Mouse (Mus musculus): ENCODE measurements at regions not wholly inside any gene's neighbourhood (a gene's known extent, or its start where the extent isn't known, plus 50 kb on each side); places are given as distances from the start of the nearest gene placed in this dataset.

- H3K79me2 ChIP-seq (ENCODE audit: control insufficient read depth, insufficient read depth, low read length) = no peaks in the 10 kb centered on the region
- no peak overlapping the region for H3K9ac ChIP-seq (ENCODE audit: low read depth, low read length)
- TF ChIP-seq CTCF (IDR thresholded peaks at IDR 0.05; ENCODE audit: low read depth, low read length) = no peak
- no peaks in the 10 kb centered on the region for H3K4me1 ChIP-seq (ENCODE audit: control insufficient read depth, insufficient read depth, low read length)
- 71% methylated on average over 7 of the region's 7 CpGs for WGBS
- H3K27ac ChIP-seq (replicated peaks; ENCODE audit: insufficient read depth, low read depth, low read length) = no peak overlapping the region
- H3K4me3 ChIP-seq (ENCODE audit: insufficient read depth, low read depth, low read length) = no peak overlapping the region
- H3K27me3 ChIP-seq (ENCODE audit: control insufficient read depth, insufficient read depth, low read length) = no peaks in the 10 kb centered on the region
- DNase-seq (ENCODE audit: extremely low read depth, low read depth, low spot score) = no peak
- no peaks in the 10 kb centered on the region for H3K36me3 ChIP-seq (ENCODE audit: control insufficient read depth, insufficient read depth, low read length)
Measured at GRCm38 (mm10) chr2:133460814-133461213, 91.1 kb upstream of the Bmp2 start.

GRCm38 (mm10) chr2:133462378-133462777, 89.6 kb upstream of the Bmp2 start:
- Histone ChIP-seq H3K9ac (ENCODE audit: low read depth, low read length) (no peak overlapping the region), H3K4me1 (ENCODE audit: control insufficient read depth, insufficient read depth, low read length) (no peaks in the 10 kb centered on the region), H3K36me3 (ENCODE audit: control insufficient read depth, insufficient read depth, low read length) (no peaks in the 10 kb centered on the region), H3K79me2 (ENCODE audit: control insufficient read depth, insufficient read depth, low read length) (no peaks in the 10 kb centered on the region), H3K27ac (replicated peaks; ENCODE audit: insufficient read depth, low read depth, low read length) (no peak overlapping the region), H3K27me3 (ENCODE audit: control insufficient read depth, insufficient read depth, low read length) (no peaks in the 10 kb centered on the region), H3K4me3 (ENCODE audit: insufficient read depth, low read depth, low read length) (no peak overlapping the region)
- DNase-seq (ENCODE audit: extremely low read depth, low read depth, low spot score) = no peak
- 88% methylated on average over 2 of the region's 2 CpGs for WGBS
- no peak for TF ChIP-seq CTCF (IDR thresholded peaks at IDR 0.05; ENCODE audit: low read depth, low read length)
- TF ChIP-seq POLR2A (IDR thresholded peaks at IDR 0.05; ENCODE audit: extremely low read depth, insufficient read depth, low read length) = no peak

- WGBS = 70% methylated on average over 9 of the region's 9 CpGs
- peak; percentile 6 for DNase-seq (ENCODE audit: extremely low read depth, low read depth, low spot score)
- Histone ChIP-seq H3K4me1 (ENCODE audit: control insufficient read depth, insufficient read depth, low read length) (no peaks in the 10 kb centered on the region), H3K36me3 (ENCODE audit: control insufficient read depth, insufficient read depth, low read length) (no peaks in the 10 kb centered on the region), H3K4me3 (ENCODE audit: insufficient read depth, low read depth, low read length) (no peak overlapping the region), H3K27ac (replicated peaks; ENCODE audit: insufficient read depth, low read depth, low read length) (peak overlapping the region; percentile 51; the same call in 1 of the 2 replicates), H3K9ac (ENCODE audit: low read depth, low read length) (no peak overlapping the region), H3K79me2 (ENCODE audit: control insufficient read depth, insufficient read depth, low read length) (no peaks in the 10 kb centered on the region), H3K27me3 (ENCODE audit: control insufficient read depth, insufficient read depth, low read length) (no peaks in the 10 kb centered on the region)
- no peak for TF ChIP-seq CTCF (IDR thresholded peaks at IDR 0.05; ENCODE audit: low read depth, low read length)
- TF ChIP-seq POLR2A (IDR thresholded peaks at IDR 0.05; ENCODE audit: extremely low read depth, insufficient read depth, low read length) = no peak
Measured at GRCm38 (mm10) chr2:133467170-133468168, 84.5 kb upstream of the Bmp2 start.

GRCm38 (mm10) chr2:133472966-133473744, 78.8 kb upstream of the Bmp2 start:
- H3K36me3 ChIP-seq (ENCODE audit: control insufficient read depth, insufficient read depth, low read length) = no peaks in the 10 kb centered on the region
- no peak for TF ChIP-seq CTCF (IDR thresholded peaks at IDR 0.05; ENCODE audit: low read depth, low read length)
- no peak for TF ChIP-seq POLR2A (IDR thresholded peaks at IDR 0.05; ENCODE audit: extremely low read depth, insufficient read depth, low read length)
- no peak overlapping the region for H3K9ac ChIP-seq (ENCODE audit: low read depth, low read length)
- DNase-seq (ENCODE audit: extremely low read depth, low read depth, low spot score) = no peak
- no peaks in the 10 kb centered on the region; the same call in 1 of the 2 replicates for H3K4me1 ChIP-seq (ENCODE audit: control insufficient read depth, insufficient read depth, low read length)
- WGBS = 76% methylated on average over 5 of the region's 5 CpGs
- no peaks in the 10 kb centered on the region for H3K79me2 ChIP-seq (ENCODE audit: control insufficient read depth, insufficient read depth, low read length)
- H3K27ac ChIP-seq (replicated peaks; ENCODE audit: insufficient read depth, low read depth, low read length) = no peak overlapping the region
- H3K4me3 ChIP-seq (ENCODE audit: insufficient read depth, low read depth, low read length) = no peak overlapping the region
- no peaks in the 10 kb centered on the region for H3K27me3 ChIP-seq (ENCODE audit: control insufficient read depth, insufficient read depth, low read length)

- H3K9ac ChIP-seq (ENCODE audit: low read depth, low read length) = no peak overlapping the region
- H3K4me3 ChIP-seq (ENCODE audit: insufficient read depth, low read depth, low read length) = no peak overlapping the region
- no peaks in the 10 kb centered on the region; the same call in 1 of the 2 replicates for H3K4me1 ChIP-seq (ENCODE audit: control insufficient read depth, insufficient read depth, low read length)
- no peaks in the 10 kb centered on the region for H3K79me2 ChIP-seq (ENCODE audit: control insufficient read depth, insufficient read depth, low read length)
- WGBS = 100% methylated on average over 1 of the region's 1 CpGs
- no peaks in the 10 kb centered on the region for H3K36me3 ChIP-seq (ENCODE audit: control insufficient read depth, insufficient read depth, low read length)
- H3K27me3 ChIP-seq (ENCODE audit: control insufficient read depth, insufficient read depth, low read length) = no peaks in the 10 kb centered on the region
- DNase-seq (ENCODE audit: extremely low read depth, low read depth, low spot score) = no peak
- no peak overlapping the region for H3K27ac ChIP-seq (replicated peaks; ENCODE audit: insufficient read depth, low read depth, low read length)
- TF ChIP-seq CTCF (IDR thresholded peaks at IDR 0.05; ENCODE audit: low read depth, low read length) (no peak), POLR2A (IDR thresholded peaks at IDR 0.05; ENCODE audit: extremely low read depth, insufficient read depth, low read length) (no peak)
Measured at GRCm38 (mm10) chr2:133474174-133474573, 77.8 kb upstream of the Bmp2 start.
